Mouse (Mus musculus) hindbrain, embryonic 16.5 days (tissue): ENCODE data around the gene Col6a6. TPM values are rescaled to one million over a fixed set of nuclear protein-coding genes. Genes with fewer than 3 reads are reported as not detected.

Experiments
- ATAC-seq: fragments of 200-750 bp; cut with Nextera tagmentation; 2 replicates; pipeline ENCODE4 v1.8.0; 2017; ENCODE audit warnings: moderate TSS enrichment, moderate library complexity
- H3K27ac ChIP-seq: fragments of 300-500 bp; sonication (generic); 2 replicates; pipeline ENCODE4 v1.5.1; 2014; ENCODE audit warnings: low read depth, mild to moderate bottlenecking, control low read depth, low read length, moderate library complexity
- H3K27me3 ChIP-seq: fragments of 300-500 bp; sonication (generic); replicated peaks from 2 replicates; pipeline ENCODE4 v1.6.1; 2014; ENCODE audit warnings: low read length; ENCODE audit not compliant: control insufficient read depth, insufficient read depth
- H3K36me3 ChIP-seq: fragments of 300-500 bp; sonication (generic); 2 replicates; pipeline ENCODE4 v1.6.1; 2014; ENCODE audit warnings: mild to moderate bottlenecking, low read length, moderate library complexity, mixed read lengths; ENCODE audit not compliant: control insufficient read depth, insufficient read depth
- H3K4me1 ChIP-seq: fragments of 300-500 bp; sonication (generic); 2 replicates; pipeline ENCODE4 v1.6.1; 2014; ENCODE audit warnings: low read depth, low read length; ENCODE audit not compliant: control insufficient read depth, insufficient read depth
- H3K4me2 ChIP-seq: fragments of 300-500 bp; sonication (generic); 2 replicates; pipeline ENCODE4 v1.6.1; 2014; ENCODE audit warnings: mild to moderate bottlenecking, low read length, control low read depth, moderate library complexity
- H3K4me3 ChIP-seq: fragments of 300-500 bp; sonication (generic); 2 replicates; pipeline ENCODE4 v1.5.1; 2014; ENCODE audit warnings: mild to moderate bottlenecking, low read length, control low read depth, moderate library complexity
- H3K9ac ChIP-seq: fragments of 300-500 bp; sonication (generic); 2 replicates; pipeline ENCODE4 v1.6.1; 2014; ENCODE audit warnings: low read depth, mild to moderate bottlenecking, control low read depth, low read length, moderate library complexity
- H3K9me3 ChIP-seq: fragments of 300-500 bp; sonication (generic); 2 replicates; pipeline ENCODE4 v1.6.1; 2014; ENCODE audit warnings: mild to moderate bottlenecking, low read length, moderate library complexity; ENCODE audit not compliant: control insufficient read depth
- WGBS: fragments of 180-500 bp; shearing (Covaris S2); extraction: QIAGEN DNeasy Blood & Tissue Kit; methylation state at CpG from one replicate; pipeline ENCODE4 v1.1.7; 2014; 5-methylcytosine and 5-hydroxymethylcytosine counted together
- polyA plus RNA-seq: library from polyadenylated mRNA; unstranded; fragments of >200 nt; fragmentation: Nextera tagmentation; extraction: Ambion mirVana; gene quantifications from 2 replicates; pipeline ENCODE4 v1.2.1, GENCODE M21; 2015

The Col6a6 gene
- polyA plus RNA-seq, 1 experiment from 2014 or later: 0.34 TPM

DNA sequence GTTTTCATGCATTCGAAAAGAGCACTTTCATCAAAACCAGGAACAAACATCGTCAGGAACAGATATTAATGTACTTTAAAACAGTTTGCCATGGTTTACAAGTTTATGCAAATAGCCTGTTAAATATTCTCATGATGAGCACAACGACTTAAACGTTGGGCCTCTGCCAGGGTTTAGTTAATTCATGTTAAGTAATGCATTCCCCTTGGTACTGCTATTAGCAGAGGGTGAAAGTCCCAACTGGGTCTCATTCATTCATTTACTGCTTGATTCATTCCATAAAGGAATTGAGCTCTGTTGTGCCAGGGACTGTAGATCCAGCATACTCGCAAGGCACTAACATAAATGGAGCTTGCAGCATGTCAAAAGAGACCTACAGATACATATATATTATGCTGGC is 92.8 kb downstream of the Col6a6 start:
- ATAC-seq: no peak
- no peak overlapping the region for H3K4me3 ChIP-seq
- 44% methylated on average over 5 of the region's 5 CpGs for WGBS
- H3K4me1 ChIP-seq: no peaks in the 10 kb centered on the region
- no peaks in the 10 kb centered on the region for H3K27me3 ChIP-seq
- H3K27ac ChIP-seq: no peak overlapping the region
- no peaks in the 10 kb centered on the region for H3K36me3 ChIP-seq
- H3K4me2 ChIP-seq: no peak overlapping the region
- no peaks in the 10 kb centered on the region for H3K9me3 ChIP-seq
- H3K9ac ChIP-seq: no peak overlapping the region

DNA sequence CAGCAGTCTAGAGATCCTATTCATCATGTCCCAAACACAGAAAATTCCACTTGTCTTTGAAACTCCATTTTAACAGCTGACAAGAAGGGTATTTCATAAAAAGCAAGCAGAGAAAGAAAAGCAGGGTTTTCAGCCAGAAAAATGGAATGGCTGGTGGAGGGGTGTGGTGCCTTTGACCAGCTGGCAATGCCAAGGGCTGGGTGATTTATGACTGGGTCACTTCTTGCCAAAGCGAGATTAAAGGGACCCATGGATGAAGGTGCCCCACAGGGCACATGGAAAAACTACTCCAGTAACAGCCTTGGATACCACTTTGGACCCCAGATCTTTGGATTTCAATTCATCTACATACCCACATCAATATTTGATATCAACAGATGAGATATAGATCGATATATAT is 93.3 kb downstream of the Col6a6 start:
- Histone ChIP-seq H3K27ac (no peak overlapping the region), H3K36me3 (no peaks in the 10 kb centered on the region), H3K4me3 (no peak overlapping the region), H3K27me3 (no peaks in the 10 kb centered on the region), H3K4me2 (no peak overlapping the region), H3K4me1 (no peaks in the 10 kb centered on the region), H3K9me3 (no peaks in the 10 kb centered on the region), H3K9ac (no peak overlapping the region)
- ATAC-seq: no peak
- WGBS: 77% methylated on average over 2 of the region's 2 CpGs

DNA sequence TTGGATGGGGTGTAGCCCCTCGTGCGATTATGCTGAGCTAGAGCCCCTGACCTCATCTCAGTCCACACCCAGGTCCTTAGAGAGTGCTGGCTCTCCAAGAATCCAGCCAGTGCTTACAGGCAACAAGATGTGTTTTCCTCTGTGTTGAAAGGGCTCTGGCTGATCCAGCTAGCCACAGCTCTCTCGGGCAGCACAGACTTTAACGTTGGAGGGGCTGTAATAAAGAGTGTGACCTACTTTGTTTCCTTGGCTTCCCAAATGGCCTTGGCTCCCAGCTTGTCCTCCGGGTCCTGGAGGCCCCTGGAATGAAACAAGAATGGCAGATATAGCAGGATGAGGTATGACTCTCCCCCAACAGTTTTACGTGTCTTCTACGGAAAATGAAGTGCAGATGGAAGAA is 96.0 kb downstream of the Col6a6 start:
- Histone ChIP-seq H3K4me2 (no peak overlapping the region), H3K9ac (no peak overlapping the region), H3K27ac (no peak overlapping the region), H3K4me1 (no peaks in the 10 kb centered on the region), H3K27me3 (no peaks in the 10 kb centered on the region), H3K36me3 (no peaks in the 10 kb centered on the region), H3K4me3 (no peak overlapping the region), H3K9me3 (no peaks in the 10 kb centered on the region)
- 72% methylated on average over 7 of the region's 7 CpGs for WGBS
- no peak for ATAC-seq

DNA sequence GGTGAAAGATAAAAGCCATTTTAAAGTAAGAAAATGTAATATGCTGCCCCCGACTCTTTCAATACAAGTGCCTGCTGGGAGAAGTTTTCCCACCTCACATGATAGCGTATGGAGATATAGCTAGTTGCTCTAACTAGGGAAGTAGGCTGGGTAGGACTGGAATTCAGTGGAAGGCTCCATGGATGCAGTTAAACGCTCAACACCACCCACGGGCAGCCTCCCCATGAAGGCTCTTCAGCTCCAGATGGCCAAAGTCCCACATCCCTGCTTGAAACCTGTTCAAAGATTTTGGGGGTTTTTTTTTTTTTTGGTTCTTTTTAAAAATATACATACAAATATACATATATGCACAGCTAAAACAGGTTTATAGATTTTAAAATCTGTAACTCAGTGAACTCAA is 107.5 kb downstream of the Col6a6 start:
- H3K9ac ChIP-seq: no peak overlapping the region
- H3K27ac ChIP-seq: no peak overlapping the region
- no peaks in the 10 kb centered on the region for H3K9me3 ChIP-seq
- WGBS: 77% methylated on average over 4 of the region's 4 CpGs
- no peaks in the 10 kb centered on the region for H3K4me1 ChIP-seq
- H3K4me3 ChIP-seq: no peak overlapping the region
- H3K4me2 ChIP-seq: no peak overlapping the region
- no peaks in the 10 kb centered on the region for H3K36me3 ChIP-seq
- ATAC-seq: no peak
- H3K27me3 ChIP-seq: no peaks in the 10 kb centered on the region

DNA sequence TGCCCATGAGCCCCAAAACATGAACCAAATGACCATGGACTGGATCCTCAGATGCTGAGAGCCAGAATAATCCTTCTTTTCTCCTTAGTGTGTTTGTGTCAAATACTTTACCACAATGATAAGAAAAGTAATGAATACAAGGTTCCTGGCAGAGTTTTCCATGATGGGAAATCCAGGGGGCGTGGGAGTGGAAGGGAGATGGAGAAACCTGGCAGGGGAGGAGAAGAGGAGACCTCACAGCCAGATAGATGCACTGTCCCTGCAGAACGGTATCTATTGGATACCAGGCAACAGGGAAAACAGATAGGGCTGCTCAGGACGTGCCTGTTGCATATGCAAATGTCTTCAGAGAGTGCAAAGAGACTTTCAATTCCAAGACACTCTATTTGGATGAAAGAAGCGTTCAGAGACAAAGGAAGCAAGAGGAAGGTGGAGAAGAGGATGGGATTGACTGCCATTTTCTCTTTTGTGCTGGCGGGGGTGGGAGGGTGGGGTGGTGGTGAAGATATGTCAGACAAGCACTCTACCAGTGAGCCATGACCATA is 108.0 kb downstream of the Col6a6 start:
- Histone ChIP-seq H3K4me3 (no peak overlapping the region), H3K4me1 (no peaks in the 10 kb centered on the region)
- WGBS: 33% methylated on average over 5 of the region's 5 CpGs

DNA sequence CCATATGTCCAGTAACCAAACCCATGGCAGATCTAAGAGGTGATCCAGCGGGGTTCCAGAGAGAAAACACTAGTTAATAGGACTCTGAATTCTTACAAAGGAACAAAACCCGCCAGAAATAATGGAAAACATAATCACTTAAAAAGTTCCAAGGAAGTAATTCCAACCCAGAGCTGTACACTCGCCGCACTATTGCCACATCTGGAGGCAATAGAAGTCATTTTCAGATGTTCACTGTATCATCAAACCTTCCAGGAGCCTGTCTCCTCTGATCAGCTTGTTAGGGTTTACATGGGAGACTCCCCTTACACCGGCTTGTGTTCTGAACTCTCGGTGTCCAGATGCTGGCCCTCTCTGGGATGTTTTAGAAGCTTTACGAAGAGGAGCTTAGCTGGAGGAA is 108.6 kb downstream of the Col6a6 start:
- no peaks in the 10 kb centered on the region for H3K36me3 ChIP-seq
- no peak overlapping the region for H3K4me3 ChIP-seq
- WGBS: 71% methylated on average over 7 of the region's 7 CpGs
- no peaks in the 10 kb centered on the region for H3K27me3 ChIP-seq
- no peak overlapping the region for H3K9ac ChIP-seq
- H3K4me1 ChIP-seq: no peaks in the 10 kb centered on the region
- no peak for ATAC-seq
- H3K27ac ChIP-seq: no peak overlapping the region
- no peaks in the 10 kb centered on the region for H3K9me3 ChIP-seq
- no peak overlapping the region for H3K4me2 ChIP-seq

More for the DNA sequence above, 108.0 kb downstream of the Col6a6 start:
- Histone ChIP-seq H3K36me3 (no peaks in the 10 kb centered on the region), H3K4me2 (no peak overlapping the region), H3K27me3 (no peaks in the 10 kb centered on the region), H3K27ac (no peak overlapping the region), H3K9ac (no peak overlapping the region), H3K9me3 (no peaks in the 10 kb centered on the region)
- ATAC-seq: no peak

DNA sequence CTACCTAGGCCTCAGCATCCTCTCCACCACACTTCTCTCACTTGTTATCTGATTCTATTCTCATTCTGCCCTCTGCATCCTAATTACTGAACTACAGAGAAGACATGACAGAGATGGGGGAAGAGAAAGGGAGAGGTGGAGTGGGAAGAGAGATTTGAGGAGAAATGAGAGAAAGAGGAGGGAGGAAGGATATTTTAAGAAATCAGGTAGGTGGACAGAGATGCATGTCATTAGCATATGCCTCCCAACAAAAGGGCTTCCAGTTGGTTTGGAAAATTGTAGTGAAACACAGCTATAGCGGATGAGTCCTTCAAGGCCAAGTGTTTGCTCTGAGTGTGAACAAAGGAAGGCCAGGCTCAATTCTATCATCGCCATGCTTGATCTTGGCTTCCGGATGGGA is 115.9 kb downstream of the Col6a6 start:
- H3K27ac ChIP-seq: no peak overlapping the region
- no peak overlapping the region for H3K4me3 ChIP-seq
- H3K4me2 ChIP-seq: no peak overlapping the region
- no peak overlapping the region for H3K9ac ChIP-seq
- no peaks in the 10 kb centered on the region for H3K36me3 ChIP-seq
- H3K27me3 ChIP-seq: no peaks in the 10 kb centered on the region
- WGBS: 90% methylated on average over 3 of the region's 3 CpGs
- no peaks in the 10 kb centered on the region for H3K4me1 ChIP-seq
- no peaks in the 10 kb centered on the region for H3K9me3 ChIP-seq
- ATAC-seq: no peak

DNA sequence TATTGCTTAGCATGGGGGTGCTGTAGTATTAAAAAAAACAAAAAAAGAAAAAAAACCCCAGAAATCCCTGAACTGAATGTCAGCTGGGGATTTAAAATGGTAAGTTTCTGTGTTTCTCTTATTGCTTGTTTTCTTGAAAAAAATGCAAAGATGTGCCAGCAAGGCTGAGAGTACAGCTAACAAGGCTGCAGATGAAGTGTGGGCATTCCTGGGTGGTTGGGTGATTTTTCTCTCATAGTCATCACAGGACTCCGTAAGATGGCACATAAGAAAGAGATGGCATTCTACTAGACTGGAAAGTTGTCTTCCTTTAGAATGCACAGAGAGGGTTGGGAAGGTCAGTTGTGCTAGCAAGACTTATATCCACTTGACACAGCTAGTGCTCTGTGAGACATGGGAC is 122.9 kb downstream of the Col6a6 start:
- Histone ChIP-seq H3K4me2 (no peak overlapping the region), H3K9ac (no peak overlapping the region), H3K4me3 (no peak overlapping the region), H3K9me3 (no peaks in the 10 kb centered on the region), H3K36me3 (no peaks in the 10 kb centered on the region), H3K27ac (no peak overlapping the region), H3K4me1 (no peaks in the 10 kb centered on the region; the same call in none of the 2 replicates), H3K27me3 (no peaks in the 10 kb centered on the region)
- WGBS: 100% methylated on average over 1 of the region's 1 CpGs
- ATAC-seq: no peak

DNA sequence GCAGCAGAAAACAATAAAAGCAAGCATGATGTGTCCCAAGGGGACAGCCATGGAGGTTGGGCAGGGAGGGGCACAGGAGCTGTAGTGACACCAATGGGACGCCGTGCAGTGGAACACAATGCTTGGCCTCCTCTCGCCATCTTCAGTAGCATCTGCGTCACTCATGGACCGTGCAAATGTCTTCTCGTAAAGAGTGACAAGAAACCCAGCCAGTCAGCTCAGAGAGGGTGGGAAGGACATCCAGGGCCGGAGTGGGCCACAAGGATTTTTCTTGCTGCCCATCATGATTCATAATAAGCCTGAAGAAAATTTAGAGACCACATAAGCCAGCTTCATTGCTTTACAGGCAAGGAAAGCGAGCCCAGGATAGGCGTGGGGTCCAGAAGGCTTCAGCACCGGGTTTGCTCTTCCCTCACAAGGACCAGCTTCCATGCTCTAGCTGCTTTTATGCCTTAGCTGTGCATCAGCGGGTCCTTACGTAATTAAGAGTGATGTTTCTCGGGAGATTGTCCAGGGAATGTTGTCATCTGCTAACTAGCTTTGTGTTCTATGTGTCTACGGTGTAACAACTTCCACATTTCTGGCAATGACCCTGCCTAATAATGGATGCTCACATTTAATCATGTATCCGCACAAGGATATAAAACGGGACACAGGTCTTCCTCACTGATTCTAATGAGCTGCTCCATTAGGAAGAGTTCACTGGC is 123.6 kb downstream of the Col6a6 start:
- Histone ChIP-seq H3K9ac (no peak overlapping the region), H3K27ac (no peak overlapping the region), H3K4me3 (no peak overlapping the region), H3K27me3 (no peaks in the 10 kb centered on the region), H3K36me3 (no peaks in the 10 kb centered on the region), H3K4me1 (no peaks in the 10 kb centered on the region; the same call in none of the 2 replicates), H3K4me2 (no peak overlapping the region), H3K9me3 (no peaks in the 10 kb centered on the region)
- no peak for ATAC-seq
- WGBS: 68% methylated on average over 16 of the region's 16 CpGs
